Mouse (Mus musculus) forebrain, embryonic 16.5 days (tissue): ENCODE measurements around the gene Arhgap18. TPM values are rescaled to one million over a fixed set of nuclear protein-coding genes. Genes with fewer than 3 reads are reported as not detected.

Experiments used
- ATAC-seq: fragments of 200-750 bp; cut with Nextera tagmentation; 2 replicates; pipeline ENCODE4 v1.8.0; 2017; ENCODE audit warnings: mild to moderate bottlenecking, moderate library complexity
- H3K27ac ChIP-seq: fragments of 300-500 bp; sonication (generic); 2 replicates; pipeline ENCODE4 v1.5.1; 2014; ENCODE audit warnings: low read length, control low read depth
- H3K27me3 ChIP-seq: fragments of 300-500 bp; sonication (generic); replicated peaks from 2 replicates; pipeline ENCODE4 v1.6.1; 2014; ENCODE audit warnings: low read length; ENCODE audit not compliant: control insufficient read depth, insufficient read depth
- H3K36me3 ChIP-seq: fragments of 300-500 bp; sonication (generic); 2 replicates; pipeline ENCODE4 v1.6.1; 2014; ENCODE audit not compliant: control insufficient read depth, insufficient read depth
- H3K4me1 ChIP-seq: fragments of 300-500 bp; sonication (generic); replicated peaks from 2 replicates; pipeline ENCODE4 v1.6.1; 2014; ENCODE audit warnings: low read length; ENCODE audit not compliant: control insufficient read depth, insufficient read depth
- H3K4me2 ChIP-seq: fragments of 300-500 bp; sonication (generic); 2 replicates; pipeline ENCODE4 v1.6.1; 2014; ENCODE audit warnings: mild to moderate bottlenecking, low read length, control low read depth
- H3K4me3 ChIP-seq: fragments of 300-500 bp; sonication (generic); replicated peaks from 2 replicates; pipeline ENCODE4 v1.5.1; 2014; ENCODE audit warnings: mild to moderate bottlenecking, low read length, control low read depth
- H3K9ac ChIP-seq: fragments of 300-500 bp; sonication (generic); replicated peaks from 2 replicates; pipeline ENCODE4 v1.6.1; 2014; ENCODE audit warnings: low read depth, low read length, control low read depth
- H3K9me3 ChIP-seq: fragments of 300-500 bp; sonication (generic); 2 replicates; pipeline ENCODE4 v1.6.1; 2016; ENCODE audit warnings: low read length; ENCODE audit not compliant: control insufficient read depth
- WGBS: fragments of 180-500 bp; shearing (Covaris S2); extraction: QIAGEN DNeasy Blood & Tissue Kit; methylation state at CpG from one replicate; pipeline ENCODE4 v1.1.7; 2014; 5-methylcytosine and 5-hydroxymethylcytosine counted together
- polyA plus RNA-seq: library from polyadenylated mRNA; unstranded; fragments of >200 nt; fragmentation: Nextera tagmentation; extraction: Ambion mirVana; gene quantifications from 2 replicates; pipeline ENCODE4 v1.2.1, GENCODE M21; 2015

The Arhgap18 gene
- polyA plus RNA-seq, 1 experiment from 2014 or later: 13.2 TPM

- Histone ChIP-seq H3K4me2 (no peak overlapping the region), H3K36me3 (no peaks in the 10 kb centered on the region), H3K4me3 (no peak overlapping the region), H3K27ac (no peak overlapping the region), H3K4me1 (no peaks in the 10 kb centered on the region), H3K9me3 (no peaks in the 10 kb centered on the region), H3K9ac (no peak overlapping the region), H3K27me3 (no peaks in the 10 kb centered on the region)
- no peak for ATAC-seq
- WGBS: 83% methylated on average over 8 of the region's 8 CpGs
Observed at GRCm38 (mm10) chr10:26815646-26816045, 62.4 kb downstream of the Arhgap18 start.

GRCm38 (mm10) chr10:26820326-26820725 lies 67.1 kb downstream of the Arhgap18 start:
- H3K9ac ChIP-seq: no peak overlapping the region
- no peak overlapping the region for H3K27ac ChIP-seq
- no peak overlapping the region for H3K4me3 ChIP-seq
- H3K4me1 ChIP-seq: peaks cover 11% of the 10 kb centered on the region
- no peaks in the 10 kb centered on the region for H3K9me3 ChIP-seq
- ATAC-seq: no peak
- no peaks in the 10 kb centered on the region for H3K27me3 ChIP-seq
- no peaks in the 10 kb centered on the region for H3K36me3 ChIP-seq
- no peak overlapping the region for H3K4me2 ChIP-seq

- Histone ChIP-seq H3K4me2 (no peak overlapping the region), H3K9me3 (no peaks in the 10 kb centered on the region), H3K27ac (no peak overlapping the region), H3K27me3 (no peaks in the 10 kb centered on the region), H3K4me1 (peaks cover 11% of the 10 kb centered on the region), H3K36me3 (no peaks in the 10 kb centered on the region), H3K9ac (no peak overlapping the region), H3K4me3 (no peak overlapping the region)
- 76% methylated on average over 1 of the region's 1 CpGs for WGBS
- no peak for ATAC-seq
Observed at GRCm38 (mm10) chr10:26820936-26821335, 67.7 kb downstream of the Arhgap18 start.

- 30% methylated on average over 5 of the region's 5 CpGs for WGBS
- H3K9me3 ChIP-seq: no peaks in the 10 kb centered on the region
- H3K9ac ChIP-seq: no peak overlapping the region
- H3K36me3 ChIP-seq: no peaks in the 10 kb centered on the region
- H3K4me3 ChIP-seq: no peak overlapping the region
- H3K27me3 ChIP-seq: no peaks in the 10 kb centered on the region
- ATAC-seq: no peak
- H3K4me2 ChIP-seq: no peak overlapping the region
- H3K4me1 ChIP-seq: peaks cover 28% of the 10 kb centered on the region
- H3K27ac ChIP-seq: no peak overlapping the region
Observed at GRCm38 (mm10) chr10:26823997-26824396, 70.8 kb downstream of the Arhgap18 start.

GRCm38 (mm10) chr10:26825246-26825889 lies 72.1 kb downstream of the Arhgap18 start:
- peak; percentile 67 for ATAC-seq
- Histone ChIP-seq H3K27ac (no peak overlapping the region), H3K36me3 (no peaks in the 10 kb centered on the region), H3K4me2 (no peak overlapping the region), H3K9ac (no peak overlapping the region), H3K27me3 (no peaks in the 10 kb centered on the region), H3K4me3 (no peak overlapping the region), H3K4me1 (peaks cover 28% of the 10 kb centered on the region), H3K9me3 (no peaks in the 10 kb centered on the region)
- WGBS: 55% methylated on average over 8 of the region's 8 CpGs

- no peaks in the 10 kb centered on the region for H3K27me3 ChIP-seq
- peak; percentile 92 for ATAC-seq
- peak overlapping the region; percentile 77 for H3K27ac ChIP-seq
- H3K9ac ChIP-seq: no peak overlapping the region
- H3K4me2 ChIP-seq: no peak overlapping the region; the same call in 1 of the 2 replicates
- 17% methylated on average over 5 of the region's 5 CpGs for WGBS
- no peaks in the 10 kb centered on the region for H3K9me3 ChIP-seq
- no peak overlapping the region for H3K4me3 ChIP-seq
- H3K4me1 ChIP-seq: peaks cover 28% of the 10 kb centered on the region
- H3K36me3 ChIP-seq: no peaks in the 10 kb centered on the region
Observed at GRCm38 (mm10) chr10:26827315-26827714, 74.1 kb downstream of the Arhgap18 start.

GRCm38 (mm10) chr10:26828412-26829137 lies 75.4 kb downstream of the Arhgap18 start:
- no peaks in the 10 kb centered on the region for H3K9me3 ChIP-seq
- H3K27ac ChIP-seq: peak overlapping the region; percentile 78
- no peaks in the 10 kb centered on the region for H3K36me3 ChIP-seq
- H3K4me2 ChIP-seq: no peak overlapping the region
- H3K9ac ChIP-seq: no peak overlapping the region
- 53% methylated on average over 9 of the region's 9 CpGs for WGBS
- no peaks in the 10 kb centered on the region for H3K27me3 ChIP-seq
- no peak for ATAC-seq
- peaks cover 26% of the 10 kb centered on the region for H3K4me1 ChIP-seq
- no peak overlapping the region for H3K4me3 ChIP-seq

GRCm38 (mm10) chr10:26832068-26832467 lies 78.8 kb downstream of the Arhgap18 start:
- H3K27ac ChIP-seq: no peak overlapping the region
- no peak overlapping the region for H3K4me2 ChIP-seq
- H3K4me3 ChIP-seq: no peak overlapping the region
- 94% methylated on average over 3 of the region's 3 CpGs for WGBS
- no peak for ATAC-seq
- H3K27me3 ChIP-seq: no peaks in the 10 kb centered on the region
- no peak overlapping the region for H3K9ac ChIP-seq
- no peaks in the 10 kb centered on the region for H3K9me3 ChIP-seq
- peaks cover 14% of the 10 kb centered on the region for H3K4me1 ChIP-seq
- no peaks in the 10 kb centered on the region for H3K36me3 ChIP-seq

- no peaks in the 10 kb centered on the region for H3K27me3 ChIP-seq
- no peak overlapping the region for H3K27ac ChIP-seq
- H3K4me2 ChIP-seq: no peak overlapping the region
- peaks cover 8% of the 10 kb centered on the region for H3K4me1 ChIP-seq
- ATAC-seq: no peak
- no peak overlapping the region for H3K4me3 ChIP-seq
- H3K9me3 ChIP-seq: no peaks in the 10 kb centered on the region
- H3K36me3 ChIP-seq: no peaks in the 10 kb centered on the region
- WGBS: 97% methylated on average over 3 of the region's 3 CpGs
- no peak overlapping the region for H3K9ac ChIP-seq
Observed at GRCm38 (mm10) chr10:26832669-26833249, 79.5 kb downstream of the Arhgap18 start.
